Mouse (Mus musculus) neutrophil, adult 59 days (primary cell): ENCODE results near the gene 3110001I22Rik. TPM values are rescaled to one million over a fixed set of nuclear protein-coding genes. Genes with fewer than 3 reads are reported as not detected.

Source experiments
- total RNA-seq, 2 experiments: library from RNA; stranded (reverse); gene quantifications; 1 replicate in 1 of 2; 2 replicates in 1 of 2; pipeline ENCODE4 v1.2.4; 2023

Gene 3110001I22Rik
- total RNA-seq, result 10 to 100 TPM in 1 of 2 experiments, 1 to 10 TPM in 1; 9.5 to 13.1 TPM

DNA sequence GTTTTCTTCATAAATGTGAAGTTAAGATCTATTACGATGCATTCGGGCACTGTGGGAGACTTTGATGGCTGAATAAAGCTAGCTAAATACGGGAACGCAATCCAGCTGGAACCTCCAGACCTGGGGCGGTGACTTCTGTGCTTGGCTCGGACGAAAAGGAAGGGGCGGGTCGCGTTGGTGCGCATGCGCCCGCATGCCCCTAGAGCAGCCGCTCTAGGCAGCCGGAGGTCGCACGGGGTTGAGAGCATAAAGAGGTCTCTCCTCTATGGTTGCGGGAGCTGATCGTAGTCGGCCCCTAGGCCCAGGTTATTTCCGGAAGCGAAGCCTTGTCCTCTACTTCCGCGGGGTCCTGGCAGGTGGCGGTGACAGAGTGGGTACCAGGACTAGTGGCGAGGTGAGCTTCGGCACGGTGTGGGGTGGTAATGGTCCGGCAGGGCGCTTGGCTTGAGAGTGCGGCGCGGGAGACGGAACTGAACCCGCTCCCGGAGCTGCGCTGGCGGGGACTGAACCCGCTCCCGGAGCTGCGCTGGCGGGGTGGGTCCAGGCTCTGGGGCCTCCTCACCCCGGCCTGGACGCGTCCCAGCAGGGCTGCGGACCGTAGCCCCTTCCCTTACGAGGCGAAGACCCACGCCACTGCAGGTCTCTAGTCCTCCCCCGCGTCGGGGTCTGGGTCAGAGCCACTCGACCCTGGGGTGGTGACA lies at the start of gene 3110001I22Rik, which contains the start of gene Bfar:
Gene 3110001I22Rik, plus strand, starts transcription at position 245 of the 701 bp plus-strand sequence.
Gene Bfar, plus strand, starts transcription at position 174 of the 701 bp plus-strand sequence.

DNA sequence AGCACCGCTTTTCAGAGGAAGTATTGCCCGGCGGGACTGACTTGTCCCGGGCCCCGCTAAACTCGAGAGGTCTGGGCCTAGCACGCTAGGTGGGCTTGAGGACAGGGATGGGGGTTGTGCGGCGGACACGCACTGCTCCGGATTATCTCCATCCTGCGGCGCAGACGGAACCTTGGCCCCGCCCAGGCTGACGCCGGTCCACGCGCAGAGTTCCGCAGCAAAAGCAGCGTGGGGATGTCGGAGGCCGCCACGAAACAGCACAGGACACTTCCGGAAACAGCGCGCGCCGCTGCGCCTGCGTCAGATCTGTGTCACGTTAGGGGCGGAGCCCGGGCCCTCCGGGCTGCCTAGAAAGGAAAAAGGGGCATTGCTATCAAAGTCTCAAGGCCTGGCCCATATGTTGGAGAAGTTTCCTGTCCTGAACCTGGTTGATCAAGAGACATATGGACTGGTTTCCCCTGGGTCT lies 3.8 kb upstream of the 3110001I22Rik start, which contains the start of gene Parn:
Gene Parn, minus strand, starts transcription at position 293 of the 466 bp plus-strand sequence.

Other genes with a start within 250 kb of the 3110001I22Rik start
- gene Parn, start 3.8 kb upstream of the 3110001I22Rik start, total RNA-seq, result 10 to 100 TPM in 1 of 2 experiments, 1 to 10 TPM in 1; 7.7 to 12.9 TPM
- 10 to 100 TPM; 27.0 to 28.8 TPM for gene Bfar, start 71 bp upstream of the 3110001I22Rik start, total RNA-seq
- not detected for gene Pla2g10, start 59.1 kb downstream of the 3110001I22Rik start, total RNA-seq
- 10 to 100 TPM; 11.1 to 13.0 TPM for gene Rrn3, start 108.8 kb downstream of the 3110001I22Rik start, total RNA-seq
- 10 to 100 TPM; 33.6 to 38.4 TPM for gene Ntan1, start 146.9 kb downstream of the 3110001I22Rik start, total RNA-seq
- gene Pdxdc1, start 231.2 kb downstream of the 3110001I22Rik start, total RNA-seq, result 10 to 100 TPM; 37.5 to 45.6 TPM
- gene Mpv17l, start 231.2 kb downstream of the 3110001I22Rik start, total RNA-seq, result under 1 TPM; 0.33 to 0.46 TPM